Mouse (Mus musculus): ENCODE measurements around the gene Scarf1.

DNA sequence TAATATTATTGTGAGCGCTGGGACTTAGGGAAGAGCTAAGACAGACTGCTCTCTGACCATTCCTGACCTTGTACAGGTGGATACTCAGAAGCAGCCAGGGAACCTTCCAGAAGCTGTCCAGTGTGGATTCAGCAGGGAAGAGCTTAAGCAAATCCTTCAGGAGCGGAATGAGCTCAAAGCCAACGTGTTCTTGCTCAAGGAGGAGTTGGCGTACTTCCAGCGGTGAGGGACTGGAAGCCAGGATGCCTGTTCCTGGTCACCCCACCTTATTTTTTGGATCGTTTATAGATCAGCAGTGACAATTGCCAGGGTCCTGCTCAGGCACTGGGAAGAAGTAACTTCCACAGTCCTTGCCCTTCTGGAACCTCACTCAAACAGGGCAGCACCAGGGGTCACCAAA, 2.1 kb upstream of the Scarf1 start:
- TF ChIP-seq CTCF (IDR thresholded peaks at IDR 0.05; ENCODE audit: control insufficient read depth, insufficient read depth, insufficient read length), result no peak
- no peak for TF ChIP-seq MYOD1 (IDR thresholded peaks at IDR 0.05; ENCODE audit: control insufficient read depth, insufficient read length, low read depth)
